Mouse (Mus musculus): ENCODE results near the gene Tnrc6c. TPM values are rescaled to one million over a fixed set of nuclear protein-coding genes. Genes with fewer than 3 reads are reported as not detected.

Gene Tnrc6c
- polyA plus RNA-seq, 1 experiment = 14.9 TPM

- DNase-seq = no peak
- H3K4me3 ChIP-seq (ENCODE audit: insufficient read depth, low read depth, low read length) = no peak overlapping the region
- no peaks in the 10 kb centered on the region for H3K27me3 ChIP-seq (replicated peaks; ENCODE audit: control insufficient read depth, insufficient read depth, low read length)
- no peak overlapping the region for H3K27ac ChIP-seq (ENCODE audit: insufficient read depth, low read depth, low read length)
- TF ChIP-seq CTCF (conservative IDR thresholded peaks at IDR 0.05; ENCODE audit: insufficient read depth, insufficient read length, low read depth, low read length) (no peak), POLR2A (IDR thresholded peaks at IDR 0.05; ENCODE audit: low read depth, low read length) (no peak)
- 63% methylated on average over 4 of the region's 4 CpGs for WGBS
- H3K4me1 ChIP-seq (ENCODE audit: control insufficient read depth, insufficient read depth, low read length) = peaks cover 25% of the 10 kb centered on the region
- H3K36me3 ChIP-seq (ENCODE audit: control insufficient read depth, insufficient read depth, low read length) = no peaks in the 10 kb centered on the region
These were observed 72.9 kb downstream of the Tnrc6c start for GRCm38 (mm10) chr11:117727031-117727430.

- H3K4me3 ChIP-seq (ENCODE audit: insufficient read depth, low read depth, low read length) = no peak overlapping the region
- peak overlapping the region; percentile 96 for H3K27ac ChIP-seq (ENCODE audit: insufficient read depth, low read depth, low read length)
- no peak for DNase-seq
- no peaks in the 10 kb centered on the region for H3K36me3 ChIP-seq (ENCODE audit: control insufficient read depth, insufficient read depth, low read length)
- no peak for TF ChIP-seq CTCF (conservative IDR thresholded peaks at IDR 0.05; ENCODE audit: insufficient read depth, insufficient read length, low read depth, low read length)
- no peak for TF ChIP-seq POLR2A (IDR thresholded peaks at IDR 0.05; ENCODE audit: low read depth, low read length)
- no peaks in the 10 kb centered on the region for H3K27me3 ChIP-seq (replicated peaks; ENCODE audit: control insufficient read depth, insufficient read depth, low read length)
- WGBS = 59% methylated on average over 5 of the region's 5 CpGs
- H3K4me1 ChIP-seq (ENCODE audit: control insufficient read depth, insufficient read depth, low read length) = peaks cover 26% of the 10 kb centered on the region
These were observed 74.2 kb downstream of the Tnrc6c start for GRCm38 (mm10) chr11:117728245-117728644.

DNA sequence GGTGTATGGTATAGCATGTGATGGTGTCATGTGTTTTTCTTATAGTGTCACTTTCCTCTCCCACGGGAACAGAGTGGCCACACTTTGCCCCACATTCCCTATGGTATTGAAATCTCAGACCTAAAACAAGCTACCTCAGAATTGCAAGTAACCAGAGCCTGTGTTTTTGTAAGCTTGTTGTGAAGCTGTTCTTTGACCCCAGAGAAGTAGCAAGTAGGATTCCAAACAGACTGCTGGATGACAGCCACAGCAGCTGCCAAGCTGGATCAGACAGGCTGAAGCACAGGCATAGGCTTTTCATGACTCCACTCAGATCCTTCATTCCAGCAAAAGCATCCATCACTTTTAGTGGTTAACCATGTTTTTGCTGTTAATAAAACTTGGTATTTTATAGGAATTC lies 74.8 kb downstream of the Tnrc6c start:
- 27% methylated on average over 1 of the region's 1 CpGs for WGBS
- Histone ChIP-seq H3K27me3 (replicated peaks; ENCODE audit: control insufficient read depth, insufficient read depth, low read length) (no peaks in the 10 kb centered on the region), H3K4me3 (ENCODE audit: insufficient read depth, low read depth, low read length) (no peak overlapping the region), H3K4me1 (ENCODE audit: control insufficient read depth, insufficient read depth, low read length) (peaks cover 26% of the 10 kb centered on the region), H3K27ac (ENCODE audit: insufficient read depth, low read depth, low read length) (peak overlapping the region; percentile 96), H3K36me3 (ENCODE audit: control insufficient read depth, insufficient read depth, low read length) (no peaks in the 10 kb centered on the region)
- DNase-seq = peak; percentile 92
- no peak for TF ChIP-seq POLR2A (IDR thresholded peaks at IDR 0.05; ENCODE audit: low read depth, low read length)

DNA sequence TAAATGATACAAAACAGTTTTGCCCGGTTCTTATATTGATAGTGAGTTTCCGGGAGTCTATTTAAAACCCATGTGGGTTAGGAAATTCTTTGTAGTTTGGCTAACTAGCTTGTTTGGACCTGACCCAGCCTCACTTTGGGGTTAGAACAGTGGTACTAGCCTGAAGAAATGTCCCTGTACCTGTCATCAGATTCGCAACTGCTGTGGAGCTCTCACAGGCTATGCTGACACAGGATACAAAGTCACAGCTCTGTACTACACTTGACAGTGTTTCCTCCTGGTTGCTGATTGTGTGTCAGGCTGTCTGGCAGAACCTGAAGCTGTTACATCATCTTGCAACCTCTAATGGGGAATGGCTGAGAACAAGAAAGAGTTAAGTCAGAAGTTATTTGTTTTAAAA lies 75.3 kb downstream of the Tnrc6c start:
- WGBS = 38% methylated on average over 3 of the region's 3 CpGs

DNA sequence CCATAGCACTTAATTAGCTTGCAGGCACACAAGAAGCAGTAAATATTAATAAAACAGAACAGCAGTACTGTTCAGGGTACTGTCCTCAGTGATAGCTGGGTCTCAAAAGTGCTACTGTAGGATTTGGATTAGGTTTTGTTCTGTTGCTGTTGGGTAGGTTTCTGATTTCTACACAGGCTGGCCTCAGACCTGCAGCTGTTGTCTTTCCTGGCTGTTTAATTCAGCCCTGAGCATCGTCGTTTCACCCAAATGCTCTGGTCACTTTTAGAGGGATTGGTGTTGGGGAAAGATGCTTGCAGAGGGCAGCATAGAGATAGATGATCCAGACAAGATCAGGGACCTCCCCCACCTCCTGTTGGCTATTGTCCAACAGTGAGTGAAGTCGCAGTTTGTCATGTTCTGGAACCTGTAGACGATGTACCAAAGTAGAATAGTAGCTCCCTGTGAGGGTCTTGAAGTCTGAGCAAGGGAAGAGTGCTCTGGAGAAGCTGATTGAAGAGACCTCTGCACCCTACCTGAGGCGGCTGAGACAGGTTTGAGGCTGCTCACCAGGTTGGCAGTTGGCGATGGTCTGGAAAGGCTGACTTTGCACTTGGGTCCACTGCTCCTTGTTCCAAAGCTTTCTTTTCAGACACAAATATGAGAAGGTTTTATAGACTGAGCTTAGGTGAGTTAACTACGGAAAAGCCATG lies 75.9 kb downstream of the Tnrc6c start:
- H3K4me3 ChIP-seq (ENCODE audit: insufficient read depth, low read depth, low read length) = no peak overlapping the region
- 46% methylated on average over 7 of the region's 7 CpGs for WGBS
- H3K36me3 ChIP-seq (ENCODE audit: control insufficient read depth, insufficient read depth, low read length) = no peaks in the 10 kb centered on the region
- H3K27me3 ChIP-seq (replicated peaks; ENCODE audit: control insufficient read depth, insufficient read depth, low read length) = no peaks in the 10 kb centered on the region
- DNase-seq = peak; percentile 87
- TF ChIP-seq CTCF (conservative IDR thresholded peaks at IDR 0.05; ENCODE audit: insufficient read depth, insufficient read length, low read depth, low read length) (no peak), POLR2A (IDR thresholded peaks at IDR 0.05; ENCODE audit: low read depth, low read length) (no peak)
- peaks cover 26% of the 10 kb centered on the region for H3K4me1 ChIP-seq (ENCODE audit: control insufficient read depth, insufficient read depth, low read length)
- H3K27ac ChIP-seq (ENCODE audit: insufficient read depth, low read depth, low read length) = peak overlapping the region; percentile 97

More for the DNA sequence above, 75.3 kb downstream of the Tnrc6c start:
- H3K36me3 ChIP-seq (ENCODE audit: control insufficient read depth, insufficient read depth, low read length) = no peaks in the 10 kb centered on the region
- H3K27me3 ChIP-seq (replicated peaks; ENCODE audit: control insufficient read depth, insufficient read depth, low read length) = no peaks in the 10 kb centered on the region
- peaks cover 26% of the 10 kb centered on the region for H3K4me1 ChIP-seq (ENCODE audit: control insufficient read depth, insufficient read depth, low read length)
- no peak overlapping the region for H3K4me3 ChIP-seq (ENCODE audit: insufficient read depth, low read depth, low read length)
- peak; percentile 34 for DNase-seq
- TF ChIP-seq POLR2A (IDR thresholded peaks at IDR 0.05; ENCODE audit: low read depth, low read length) (no peak), CTCF (conservative IDR thresholded peaks at IDR 0.05; ENCODE audit: insufficient read depth, insufficient read length, low read depth, low read length) (no peak)
- H3K27ac ChIP-seq (ENCODE audit: insufficient read depth, low read depth, low read length) = peak overlapping the region; percentile 72

DNA sequence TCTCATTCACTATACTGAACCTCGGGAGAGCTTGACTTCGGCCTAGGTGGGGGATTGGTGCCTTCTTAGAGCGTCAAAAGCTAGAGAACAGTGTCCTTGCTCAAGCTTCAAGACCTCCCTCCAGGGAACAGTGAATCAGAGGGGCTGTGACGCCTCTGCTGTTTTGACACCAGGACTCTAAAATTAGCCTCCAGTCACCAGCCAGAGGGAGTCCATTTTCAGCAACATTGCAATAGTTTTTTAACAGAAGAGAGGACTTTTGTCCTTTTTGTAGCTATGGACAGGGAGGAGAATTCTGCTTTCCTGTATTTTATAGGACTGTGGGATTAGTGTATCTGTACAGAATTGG lies 76.4 kb downstream of the Tnrc6c start:
- peaks cover 26% of the 10 kb centered on the region for H3K4me1 ChIP-seq (ENCODE audit: control insufficient read depth, insufficient read depth, low read length)
- H3K36me3 ChIP-seq (ENCODE audit: control insufficient read depth, insufficient read depth, low read length) = no peaks in the 10 kb centered on the region
- TF ChIP-seq POLR2A (IDR thresholded peaks at IDR 0.05; ENCODE audit: low read depth, low read length) (no peak), CTCF (conservative IDR thresholded peaks at IDR 0.05; ENCODE audit: insufficient read depth, insufficient read length, low read depth, low read length) (no peak)
- no peaks in the 10 kb centered on the region for H3K27me3 ChIP-seq (replicated peaks; ENCODE audit: control insufficient read depth, insufficient read depth, low read length)
- no peak for DNase-seq
- no peak overlapping the region for H3K4me3 ChIP-seq (ENCODE audit: insufficient read depth, low read depth, low read length)
- WGBS = 52% methylated on average over 4 of the region's 4 CpGs
- H3K27ac ChIP-seq (ENCODE audit: insufficient read depth, low read depth, low read length) = peak overlapping the region; percentile 97

GRCm38 (mm10) chr11:117731470-117731869 lies 77.4 kb downstream of the Tnrc6c start:
- Histone ChIP-seq H3K27ac (ENCODE audit: insufficient read depth, low read depth, low read length) (peak overlapping the region; percentile 46; the same call in 1 of the 2 replicates), H3K27me3 (replicated peaks; ENCODE audit: control insufficient read depth, insufficient read depth, low read length) (no peaks in the 10 kb centered on the region), H3K4me3 (ENCODE audit: insufficient read depth, low read depth, low read length) (no peak overlapping the region), H3K36me3 (ENCODE audit: control insufficient read depth, insufficient read depth, low read length) (no peaks in the 10 kb centered on the region), H3K4me1 (ENCODE audit: control insufficient read depth, insufficient read depth, low read length) (peaks cover 30% of the 10 kb centered on the region)
- no peak for TF ChIP-seq CTCF (conservative IDR thresholded peaks at IDR 0.05; ENCODE audit: insufficient read depth, insufficient read length, low read depth, low read length)
- no peak for TF ChIP-seq POLR2A (IDR thresholded peaks at IDR 0.05; ENCODE audit: low read depth, low read length)
- peak; percentile 74 for DNase-seq
- 28% methylated on average over 7 of the region's 7 CpGs for WGBS

All from kidney, adult 2 months (tissue).